Mouse (Mus musculus): ENCODE measurements around the gene Tgm4. TPM values are rescaled to one million over a fixed set of nuclear protein-coding genes. Genes with fewer than 3 reads are reported as not detected.

The Tgm4 gene
- polyA plus RNA-seq, 1 experiment from 2014 or later, result 0.31 TPM

DNA sequence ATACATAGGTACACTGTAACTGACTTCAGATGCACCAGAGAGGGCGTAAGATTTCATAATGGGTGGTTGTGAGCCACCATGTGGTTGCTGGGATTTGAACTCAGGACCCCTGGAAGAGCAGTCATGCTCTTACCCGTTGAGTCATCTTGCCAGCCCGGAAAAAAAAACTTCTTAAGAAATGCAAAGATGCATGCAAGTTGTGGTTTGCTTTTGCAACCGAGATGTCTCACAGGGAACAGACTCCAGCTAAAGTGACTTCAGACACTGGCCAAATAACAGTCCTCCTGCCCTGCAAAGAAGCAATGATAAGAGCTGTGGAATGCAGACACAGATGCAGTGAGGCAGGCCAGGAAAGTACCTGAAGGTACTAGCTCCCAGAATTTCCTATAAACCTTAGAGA, 56.3 kb downstream of the Tgm4 start:
- 91% methylated on average over 4 of the region's 4 CpGs for WGBS
- Histone ChIP-seq H3K4me2 (replicated peaks; ENCODE audit: low read depth, low read length) (no peak overlapping the region), H3K27ac (ENCODE audit: low read depth, low read length) (no peak overlapping the region), H3K27me3 (ENCODE audit: control insufficient read depth, insufficient read depth, low read length) (no peaks in the 10 kb centered on the region), H3K4me3 (ENCODE audit: low read length) (no peak overlapping the region), H3K9ac (ENCODE audit: low read depth, low read length) (no peak overlapping the region), H3K9me3 (ENCODE audit: control insufficient read depth, low read length) (no peaks in the 10 kb centered on the region), H3K36me3 (ENCODE audit: control insufficient read depth, insufficient read depth, low read length) (peaks cover 66% of the 10 kb centered on the region), H3K4me1 (ENCODE audit: control insufficient read depth, insufficient read depth, low read length) (no peaks in the 10 kb centered on the region)
- ATAC-seq (ENCODE audit: low FRiP score, low TSS enrichment), result no peak

DNA sequence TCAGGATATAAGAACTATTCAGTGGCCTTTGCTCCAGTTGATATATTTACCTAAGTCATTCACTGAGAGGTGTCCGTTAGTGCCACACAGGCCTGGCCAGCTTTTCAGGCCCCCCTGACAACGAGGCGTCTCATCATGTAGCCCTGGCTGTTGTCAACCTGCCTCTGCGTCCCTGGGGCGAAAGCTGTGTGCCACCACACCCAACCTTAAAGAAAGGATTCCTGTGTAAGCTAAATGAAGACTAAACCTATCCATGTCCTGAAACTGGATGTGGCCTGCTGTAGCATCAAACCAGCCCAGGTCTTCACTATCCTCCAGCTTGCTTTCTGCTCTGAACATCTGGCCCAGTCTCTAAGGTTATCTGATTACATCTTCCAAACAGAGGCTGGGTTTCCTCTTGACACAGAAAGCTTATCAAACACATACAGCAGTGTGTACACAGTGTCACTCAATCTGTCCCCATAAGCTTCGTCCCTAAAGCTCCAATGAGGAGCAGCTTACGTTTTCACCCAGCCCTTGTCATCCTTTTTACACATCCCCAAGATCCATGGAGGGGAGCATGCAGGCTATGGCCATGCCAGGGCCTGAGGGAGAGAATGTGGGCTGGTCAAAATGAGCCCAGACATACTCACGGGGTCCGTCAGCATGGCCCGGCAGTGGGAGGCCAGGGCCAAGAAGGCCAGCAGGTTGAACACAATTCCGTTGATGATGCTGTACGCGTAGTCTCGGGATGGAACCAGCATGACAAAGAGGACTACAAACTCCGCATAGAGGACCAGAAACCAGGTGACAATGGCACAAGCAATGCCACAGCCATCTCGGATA, 65.3 kb downstream of the Tgm4 start:
- H3K4me2 ChIP-seq (replicated peaks; ENCODE audit: low read depth, low read length), result no peak overlapping the region
- peaks cover 62% of the 10 kb centered on the region for H3K36me3 ChIP-seq (ENCODE audit: control insufficient read depth, insufficient read depth, low read length)
- WGBS, result 96% methylated on average over 16 of the region's 16 CpGs
- H3K4me1 ChIP-seq (ENCODE audit: control insufficient read depth, insufficient read depth, low read length), result no peaks in the 10 kb centered on the region
- H3K27me3 ChIP-seq (ENCODE audit: control insufficient read depth, insufficient read depth, low read length), result no peaks in the 10 kb centered on the region
- H3K9ac ChIP-seq (ENCODE audit: low read depth, low read length), result no peak overlapping the region
- no peaks in the 10 kb centered on the region for H3K9me3 ChIP-seq (ENCODE audit: control insufficient read depth, low read length)
- H3K27ac ChIP-seq (ENCODE audit: low read depth, low read length), result no peak overlapping the region
- no peak overlapping the region for H3K4me3 ChIP-seq (ENCODE audit: low read length)
- no peak for ATAC-seq (ENCODE audit: low FRiP score, low TSS enrichment)

- peaks cover 27% of the 10 kb centered on the region for H3K36me3 ChIP-seq (ENCODE audit: control insufficient read depth, insufficient read depth, low read length)
- H3K9ac ChIP-seq (ENCODE audit: low read depth, low read length), result no peak overlapping the region
- ATAC-seq (ENCODE audit: low FRiP score, low TSS enrichment), result no peak
- no peaks in the 10 kb centered on the region for H3K4me1 ChIP-seq (ENCODE audit: control insufficient read depth, insufficient read depth, low read length)
- H3K9me3 ChIP-seq (ENCODE audit: control insufficient read depth, low read length), result no peaks in the 10 kb centered on the region
- no peak overlapping the region for H3K4me3 ChIP-seq (ENCODE audit: low read length)
- H3K27ac ChIP-seq (ENCODE audit: low read depth, low read length), result no peak overlapping the region
- H3K4me2 ChIP-seq (replicated peaks; ENCODE audit: low read depth, low read length), result no peak overlapping the region
- no peaks in the 10 kb centered on the region for H3K27me3 ChIP-seq (ENCODE audit: control insufficient read depth, insufficient read depth, low read length)
These were observed 68.9 kb downstream of the Tgm4 start for GRCm38 (mm10) chr9:123103425-123103824.

- Histone ChIP-seq H3K9ac (ENCODE audit: low read depth, low read length) (no peak overlapping the region), H3K4me3 (ENCODE audit: low read length) (no peak overlapping the region), H3K4me1 (ENCODE audit: control insufficient read depth, insufficient read depth, low read length) (no peaks in the 10 kb centered on the region), H3K27me3 (ENCODE audit: control insufficient read depth, insufficient read depth, low read length) (no peaks in the 10 kb centered on the region), H3K9me3 (ENCODE audit: control insufficient read depth, low read length) (no peaks in the 10 kb centered on the region), H3K4me2 (replicated peaks; ENCODE audit: low read depth, low read length) (no peak overlapping the region), H3K27ac (ENCODE audit: low read depth, low read length) (no peak overlapping the region), H3K36me3 (ENCODE audit: control insufficient read depth, insufficient read depth, low read length) (peaks cover 20% of the 10 kb centered on the region)
- ATAC-seq (ENCODE audit: low FRiP score, low TSS enrichment), result no peak
These were observed 69.8 kb downstream of the Tgm4 start for GRCm38 (mm10) chr9:123104362-123104761.

- Histone ChIP-seq H3K36me3 (ENCODE audit: control insufficient read depth, insufficient read depth, low read length) (peaks cover 6% of the 10 kb centered on the region; the same call in 1 of the 2 replicates), H3K4me3 (ENCODE audit: low read length) (no peak overlapping the region), H3K4me2 (replicated peaks; ENCODE audit: low read depth, low read length) (no peak overlapping the region), H3K9me3 (ENCODE audit: control insufficient read depth, low read length) (no peaks in the 10 kb centered on the region), H3K27me3 (ENCODE audit: control insufficient read depth, insufficient read depth, low read length) (no peaks in the 10 kb centered on the region), H3K4me1 (ENCODE audit: control insufficient read depth, insufficient read depth, low read length) (no peaks in the 10 kb centered on the region), H3K27ac (ENCODE audit: low read depth, low read length) (no peak overlapping the region), H3K9ac (ENCODE audit: low read depth, low read length) (no peak overlapping the region)
- WGBS, result 90% methylated on average over 4 of the region's 4 CpGs
- no peak for ATAC-seq (ENCODE audit: low FRiP score, low TSS enrichment)
These were observed 72.7 kb downstream of the Tgm4 start for GRCm38 (mm10) chr9:123107186-123107585.

GRCm38 (mm10) chr9:123109188-123109587, 74.7 kb downstream of the Tgm4 start:
- Histone ChIP-seq H3K9me3 (ENCODE audit: control insufficient read depth, low read length) (no peaks in the 10 kb centered on the region), H3K4me1 (ENCODE audit: control insufficient read depth, insufficient read depth, low read length) (peaks cover 4% of the 10 kb centered on the region), H3K27me3 (ENCODE audit: control insufficient read depth, insufficient read depth, low read length) (no peaks in the 10 kb centered on the region), H3K9ac (ENCODE audit: low read depth, low read length) (no peak overlapping the region), H3K4me3 (ENCODE audit: low read length) (no peak overlapping the region), H3K27ac (ENCODE audit: low read depth, low read length) (no peak overlapping the region), H3K36me3 (ENCODE audit: control insufficient read depth, insufficient read depth, low read length) (no peaks in the 10 kb centered on the region), H3K4me2 (replicated peaks; ENCODE audit: low read depth, low read length) (no peak overlapping the region)
- ATAC-seq (ENCODE audit: low FRiP score, low TSS enrichment), result no peak
- WGBS, result 88% methylated on average over 7 of the region's 7 CpGs

DNA sequence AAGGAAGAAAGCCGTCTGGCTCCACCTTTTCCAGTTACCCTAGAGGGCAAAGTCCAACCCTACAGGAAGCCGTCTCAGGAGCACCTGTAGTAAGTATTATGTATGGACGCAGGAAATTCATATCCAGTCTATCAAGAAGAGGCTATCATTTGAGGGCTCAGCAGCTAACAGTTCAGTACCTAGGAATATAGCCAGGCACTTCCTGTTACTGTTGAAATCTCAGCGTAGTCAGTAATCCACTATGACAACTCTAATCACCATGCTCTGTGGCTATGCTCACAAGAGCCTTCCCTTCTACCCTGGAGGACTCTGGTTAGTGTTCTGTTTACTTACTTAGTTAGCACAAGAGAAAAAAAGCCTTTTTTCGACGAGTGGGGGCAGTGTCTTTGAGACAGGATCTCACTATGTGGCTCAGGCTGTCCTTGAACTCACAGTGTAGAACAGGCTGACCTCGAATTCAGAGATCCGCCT, 77.3 kb downstream of the Tgm4 start:
- Histone ChIP-seq H3K4me2 (replicated peaks; ENCODE audit: low read depth, low read length) (peak overlapping the region; percentile 81), H3K27me3 (ENCODE audit: control insufficient read depth, insufficient read depth, low read length) (no peaks in the 10 kb centered on the region), H3K27ac (ENCODE audit: low read depth, low read length) (no peak overlapping the region), H3K4me3 (ENCODE audit: low read length) (peak overlapping the region; percentile 82), H3K9ac (ENCODE audit: low read depth, low read length) (no peak overlapping the region; the same call in 1 of the 2 replicates), H3K4me1 (ENCODE audit: control insufficient read depth, insufficient read depth, low read length) (peaks cover 4% of the 10 kb centered on the region), H3K9me3 (ENCODE audit: control insufficient read depth, low read length) (no peaks in the 10 kb centered on the region), H3K36me3 (ENCODE audit: control insufficient read depth, insufficient read depth, low read length) (peaks cover 11% of the 10 kb centered on the region)
- WGBS, result 62% methylated on average over 8 of the region's 8 CpGs
- ATAC-seq (ENCODE audit: low FRiP score, low TSS enrichment), result no peak

DNA sequence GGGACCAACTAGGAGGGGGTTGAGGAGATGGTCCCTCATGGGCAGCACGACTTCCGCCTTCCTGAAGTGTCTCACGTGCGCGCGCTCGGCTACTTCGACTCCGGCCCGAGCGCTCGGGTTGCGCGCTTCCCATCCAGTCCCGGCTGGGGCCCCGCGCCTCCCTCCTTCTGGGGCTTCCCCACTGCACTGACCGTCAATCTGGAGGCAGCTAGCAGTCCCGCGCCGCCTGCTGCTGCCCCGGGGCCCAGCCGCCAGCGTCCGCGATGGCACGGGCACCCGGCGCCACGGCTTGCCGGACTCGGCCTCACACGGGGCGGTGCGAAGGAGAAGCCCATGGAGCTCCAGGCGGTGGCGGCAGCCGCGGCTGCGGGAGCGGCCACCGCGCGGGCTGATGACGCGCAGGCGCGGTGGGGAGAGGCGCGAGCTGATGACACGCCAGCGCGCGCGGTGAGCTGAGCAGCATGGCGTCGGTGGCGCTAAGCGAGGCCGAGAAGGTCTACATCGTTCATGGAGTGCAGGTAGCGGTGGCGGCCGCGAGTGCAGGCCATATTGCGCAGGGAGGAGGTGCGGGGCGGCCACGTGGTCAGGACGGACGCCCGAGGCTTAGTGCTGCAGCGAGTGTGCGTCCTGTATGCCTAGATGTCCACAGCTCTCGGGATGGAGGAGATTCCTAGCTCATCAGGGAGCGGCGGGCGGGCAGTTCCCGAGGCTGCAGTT, 78.4 kb downstream of the Tgm4 start, which contains the start of the genes Zdhhc3 and Exosc7:
Gene Zdhhc3, minus strand, starts transcription at position 401 of the 717 bp plus-strand sequence.
Gene Exosc7, plus strand, starts transcription at position 411 of the 717 bp plus-strand sequence.
- no peaks in the 10 kb centered on the region for H3K27me3 ChIP-seq (ENCODE audit: control insufficient read depth, insufficient read depth, low read length)

DNA sequence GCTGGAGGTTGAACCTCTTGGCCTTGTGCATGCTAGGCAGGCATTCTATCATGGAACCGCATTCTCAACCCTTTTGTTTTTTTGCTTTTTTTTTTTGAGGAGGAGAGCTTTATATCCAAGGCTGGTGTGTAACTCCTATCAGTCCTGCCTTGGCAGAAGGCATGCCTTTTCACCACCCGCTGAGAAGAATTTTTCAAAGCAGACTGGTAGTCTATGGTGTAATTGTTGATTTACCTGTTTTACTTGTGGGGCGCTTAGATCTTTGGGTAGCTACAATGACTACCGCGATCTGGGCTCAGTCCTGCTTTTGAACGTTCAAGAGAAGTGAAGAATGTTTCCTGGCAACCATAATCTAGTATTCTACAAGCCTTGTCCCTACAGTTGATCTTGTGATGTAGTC, 79.4 kb downstream of the Tgm4 start:
- Histone ChIP-seq H3K27me3 (ENCODE audit: control insufficient read depth, insufficient read depth, low read length) (no peaks in the 10 kb centered on the region), H3K27ac (ENCODE audit: low read depth, low read length) (no peak overlapping the region), H3K36me3 (ENCODE audit: control insufficient read depth, insufficient read depth, low read length) (peaks cover 17% of the 10 kb centered on the region), H3K9me3 (ENCODE audit: control insufficient read depth, low read length) (no peaks in the 10 kb centered on the region), H3K4me3 (ENCODE audit: low read length) (peak overlapping the region; percentile 82), H3K4me2 (replicated peaks; ENCODE audit: low read depth, low read length) (peak overlapping the region; percentile 81), H3K4me1 (ENCODE audit: control insufficient read depth, insufficient read depth, low read length) (peaks cover 4% of the 10 kb centered on the region), H3K9ac (ENCODE audit: low read depth, low read length) (peak overlapping the region; percentile 94)
- 66% methylated on average over 6 of the region's 6 CpGs for WGBS
- ATAC-seq (ENCODE audit: low FRiP score, low TSS enrichment), result no peak

More for the DNA sequence above, 78.4 kb downstream of the Tgm4 start, which contains the start of the genes Zdhhc3 and Exosc7:
- under 1% methylated on average over 78 of the region's 79 CpGs for WGBS
- peak within 1 kb of the TSS; percentile 82 for H3K4me3 ChIP-seq (ENCODE audit: low read length)
- peaks cover 4% of the 10 kb centered on the region for H3K4me1 ChIP-seq (ENCODE audit: control insufficient read depth, insufficient read depth, low read length)
- H3K9me3 ChIP-seq (ENCODE audit: control insufficient read depth, low read length), result no peaks in the 10 kb centered on the region
- ATAC-seq (ENCODE audit: low FRiP score, low TSS enrichment), result peak; percentile 94
- H3K9ac ChIP-seq (ENCODE audit: low read depth, low read length), result peak within 1 kb of the TSS; percentile 94
- peaks cover 14% of the 10 kb centered on the region for H3K36me3 ChIP-seq (ENCODE audit: control insufficient read depth, insufficient read depth, low read length)
- H3K27ac ChIP-seq (ENCODE audit: low read depth, low read length), result peak within 1 kb of the TSS; percentile 87
- peak within 1 kb of the TSS; percentile 81 for H3K4me2 ChIP-seq (replicated peaks; ENCODE audit: low read depth, low read length)
